Mouse (Mus musculus) C2C12 (cell line): ENCODE results near the gene Fhit.

Experiments used
- CTCF ChIP-seq: IDR thresholded peaks from one replicate; pipeline ENCODE4 v1.5.1; 2011; ENCODE audit not compliant: control insufficient read depth, insufficient read depth, insufficient read length
- USF1 ChIP-seq: IDR thresholded peaks from one replicate; pipeline ENCODE4 v1.6.1; 2011; ENCODE audit warnings: low read depth, mild to moderate bottlenecking, control low read depth, moderate library complexity

DNA sequence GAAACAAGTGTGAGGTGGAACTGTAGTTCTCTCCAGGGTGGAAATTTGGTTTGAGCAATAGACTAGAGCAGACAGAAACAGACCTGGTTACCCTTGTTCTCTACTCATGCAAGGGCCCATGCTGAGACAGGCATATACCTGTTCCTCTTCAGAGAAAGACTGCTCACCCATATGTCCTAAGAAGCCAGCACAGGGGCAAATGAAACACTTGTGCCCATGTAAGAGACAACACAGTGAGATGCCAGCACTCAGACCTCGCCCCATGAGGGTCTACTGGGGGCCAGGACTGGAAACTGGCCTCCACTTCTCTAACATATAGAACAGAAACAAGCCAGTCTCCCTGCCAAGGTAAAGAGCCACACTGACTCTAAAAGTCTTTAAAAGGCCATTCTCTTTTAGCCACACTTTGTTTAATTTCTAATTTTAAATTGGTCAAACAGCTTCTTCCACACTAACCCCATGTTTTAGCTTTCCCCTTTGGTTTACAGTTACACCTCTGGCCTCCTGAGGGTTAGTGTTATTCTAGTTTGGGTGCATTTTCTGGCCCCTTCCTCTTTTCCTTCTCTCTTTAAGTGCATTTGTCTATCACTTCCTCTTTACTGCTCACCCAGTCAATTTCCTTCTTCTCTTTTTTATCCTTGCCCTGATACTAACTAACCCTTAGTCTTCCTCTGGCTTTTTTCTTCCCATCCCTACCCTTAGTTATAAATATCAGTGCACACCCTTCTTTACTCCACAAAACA is 722.7 kb downstream of the Fhit start:
- TF ChIP-seq CTCF (no peak), USF1 (no peak)
